Mouse (Mus musculus): ENCODE results near the gene Gm5767. TPM values are rescaled to one million over a fixed set of nuclear protein-coding genes. Genes with fewer than 3 reads are reported as not detected.
A peak's percentile ranks its signal among the peaks of the same experiment; 100 is the strongest.

The Gm5767 gene
- total and polyA plus RNA-seq, 2 experiments = 0.62 TPM; not detected in 1

DNA sequence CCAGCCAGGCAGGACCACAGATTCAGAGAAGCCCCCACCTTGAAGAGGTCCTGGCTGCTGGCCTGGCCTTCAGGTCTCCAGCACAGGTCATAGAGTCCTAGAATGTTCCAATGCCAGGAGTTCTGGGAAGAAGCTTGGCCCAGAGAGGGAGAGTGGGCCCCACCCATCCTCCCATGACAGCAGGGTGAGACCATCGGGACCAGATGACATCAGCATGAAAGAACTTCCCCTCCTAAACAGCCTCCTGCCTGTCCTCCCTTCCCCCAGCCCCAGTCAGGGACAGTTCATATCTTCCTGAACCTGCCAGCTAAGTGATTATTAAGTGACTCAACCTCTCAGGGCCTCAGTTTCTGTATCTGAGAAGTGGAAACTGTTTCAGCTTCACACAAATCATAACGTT lies 14.1 kb upstream of the Gm5767 start:
- H3K4me1 ChIP-seq (ENCODE audit: control insufficient read depth, insufficient read depth, low read length) = peaks cover 51% of the 10 kb centered on the region

DNA sequence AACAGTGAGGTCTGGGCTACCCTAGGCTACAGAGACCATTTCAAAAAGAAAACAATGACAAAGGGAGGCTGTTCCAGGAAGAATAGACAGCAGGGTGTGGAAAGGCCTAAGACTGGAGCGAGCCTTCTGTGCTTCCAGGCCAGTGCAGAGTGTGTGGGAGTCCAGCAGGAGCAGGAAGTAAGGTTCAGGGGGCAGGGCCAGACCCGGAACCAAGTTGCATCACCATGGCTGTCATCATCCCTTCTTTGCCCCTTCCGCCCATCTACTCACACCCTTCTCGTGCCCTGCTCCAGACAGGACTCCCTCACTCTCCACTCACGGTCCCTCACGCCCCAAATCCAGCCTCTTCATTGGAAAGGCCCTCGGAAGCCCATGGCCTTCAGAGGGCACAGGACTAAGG lies 13.3 kb upstream of the Gm5767 start:
- DNase-seq (ENCODE audit: extremely low read depth, low read depth, low spot score) = peak; percentile 55

More for the DNA sequence above, 14.1 kb upstream of the Gm5767 start:
- peaks cover 4% of the 10 kb centered on the region for H3K36me3 ChIP-seq (ENCODE audit: control insufficient read depth, insufficient read depth, low read length)
- 37% methylated on average over 2 of the region's 2 CpGs for WGBS
- H3K79me2 ChIP-seq (ENCODE audit: control insufficient read depth, insufficient read depth, low read length) = peaks cover 56% of the 10 kb centered on the region
- no peak overlapping the region for H3K9ac ChIP-seq (ENCODE audit: low read depth, low read length)
- no peak for DNase-seq (ENCODE audit: extremely low read depth, low read depth, low spot score)
- TF ChIP-seq POLR2A (IDR thresholded peaks at IDR 0.05; ENCODE audit: extremely low read depth, insufficient read depth, low read length) (no peak), CTCF (IDR thresholded peaks at IDR 0.05; ENCODE audit: low read depth, low read length) (no peak)
- H3K4me3 ChIP-seq (ENCODE audit: insufficient read depth, low read depth, low read length) = no peak overlapping the region
- H3K27ac ChIP-seq (replicated peaks; ENCODE audit: insufficient read depth, low read depth, low read length) = no peak overlapping the region
- H3K27me3 ChIP-seq (ENCODE audit: control insufficient read depth, insufficient read depth, low read length) = no peaks in the 10 kb centered on the region

DNA sequence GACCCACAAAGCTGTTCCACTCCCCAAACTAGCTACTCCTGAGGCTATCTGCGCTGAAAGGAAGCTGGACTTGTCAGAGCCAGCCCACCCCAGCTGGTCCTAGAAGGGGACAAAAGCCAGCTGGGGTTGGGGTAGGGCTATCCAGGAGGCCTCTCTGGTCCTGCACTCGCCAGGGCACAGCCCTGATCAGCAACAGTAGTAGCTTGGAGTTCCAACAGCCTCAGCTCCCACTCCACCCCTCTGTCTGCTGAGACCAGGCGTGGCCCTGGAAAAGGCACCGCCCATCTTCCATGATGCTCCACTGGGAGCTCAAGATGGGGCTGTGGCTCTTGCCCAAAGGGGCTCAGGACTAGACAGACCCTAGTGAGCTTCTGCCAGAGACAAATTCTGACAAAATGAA lies 12.8 kb upstream of the Gm5767 start:
- H3K27ac ChIP-seq (replicated peaks; ENCODE audit: insufficient read depth, low read depth, low read length) = no peak overlapping the region
- H3K4me1 ChIP-seq (ENCODE audit: control insufficient read depth, insufficient read depth, low read length) = peaks cover 51% of the 10 kb centered on the region
- no peak overlapping the region for H3K9ac ChIP-seq (ENCODE audit: low read depth, low read length)
- no peaks in the 10 kb centered on the region for H3K36me3 ChIP-seq (ENCODE audit: control insufficient read depth, insufficient read depth, low read length)
- no peak overlapping the region for H3K4me3 ChIP-seq (ENCODE audit: insufficient read depth, low read depth, low read length)
- TF ChIP-seq POLR2A (IDR thresholded peaks at IDR 0.05; ENCODE audit: extremely low read depth, insufficient read depth, low read length) (no peak), CTCF (IDR thresholded peaks at IDR 0.05; ENCODE audit: low read depth, low read length) (no peak)
- DNase-seq (ENCODE audit: extremely low read depth, low read depth, low spot score) = no peak
- 67% methylated on average over 4 of the region's 4 CpGs for WGBS
- no peaks in the 10 kb centered on the region for H3K27me3 ChIP-seq (ENCODE audit: control insufficient read depth, insufficient read depth, low read length)
- H3K79me2 ChIP-seq (ENCODE audit: control insufficient read depth, insufficient read depth, low read length) = peaks cover 56% of the 10 kb centered on the region

More for the DNA sequence above, 13.3 kb upstream of the Gm5767 start:
- H3K79me2 ChIP-seq (ENCODE audit: control insufficient read depth, insufficient read depth, low read length) = peaks cover 56% of the 10 kb centered on the region
- H3K36me3 ChIP-seq (ENCODE audit: control insufficient read depth, insufficient read depth, low read length) = peaks cover 4% of the 10 kb centered on the region
- TF ChIP-seq CTCF (IDR thresholded peaks at IDR 0.05; ENCODE audit: low read depth, low read length) (no peak), POLR2A (IDR thresholded peaks at IDR 0.05; ENCODE audit: extremely low read depth, insufficient read depth, low read length) (no peak)
- H3K27me3 ChIP-seq (ENCODE audit: control insufficient read depth, insufficient read depth, low read length) = no peaks in the 10 kb centered on the region
- H3K4me3 ChIP-seq (ENCODE audit: insufficient read depth, low read depth, low read length) = no peak overlapping the region
- H3K4me1 ChIP-seq (ENCODE audit: control insufficient read depth, insufficient read depth, low read length) = peaks cover 51% of the 10 kb centered on the region
- H3K27ac ChIP-seq (replicated peaks; ENCODE audit: insufficient read depth, low read depth, low read length) = peak overlapping the region; percentile 6; the same call in 1 of the 2 replicates
- no peak overlapping the region for H3K9ac ChIP-seq (ENCODE audit: low read depth, low read length)
- 24% methylated on average over 7 of the region's 7 CpGs for WGBS

DNA sequence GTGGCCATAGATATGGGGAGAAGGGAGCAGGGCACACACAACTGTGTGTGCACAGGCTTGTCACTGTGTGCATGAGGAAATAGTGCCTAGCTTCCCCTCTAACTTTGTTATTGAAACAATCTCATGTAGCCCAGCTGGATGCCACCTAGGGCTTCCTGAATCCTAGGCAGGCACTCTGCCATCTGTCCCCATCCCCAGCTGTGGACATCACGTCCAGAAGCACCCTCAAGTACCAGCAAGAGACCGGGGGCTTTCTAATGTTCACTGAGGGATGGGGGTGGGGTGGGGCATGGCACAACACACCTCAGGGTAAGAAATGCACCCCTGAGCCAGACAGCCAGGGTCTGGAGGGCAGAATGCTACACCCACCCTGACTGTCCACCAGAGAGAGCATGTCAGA lies 12.2 kb upstream of the Gm5767 start:
- Histone ChIP-seq H3K27ac (replicated peaks; ENCODE audit: insufficient read depth, low read depth, low read length) (no peak overlapping the region), H3K4me1 (ENCODE audit: control insufficient read depth, insufficient read depth, low read length) (peaks cover 54% of the 10 kb centered on the region)

DNA sequence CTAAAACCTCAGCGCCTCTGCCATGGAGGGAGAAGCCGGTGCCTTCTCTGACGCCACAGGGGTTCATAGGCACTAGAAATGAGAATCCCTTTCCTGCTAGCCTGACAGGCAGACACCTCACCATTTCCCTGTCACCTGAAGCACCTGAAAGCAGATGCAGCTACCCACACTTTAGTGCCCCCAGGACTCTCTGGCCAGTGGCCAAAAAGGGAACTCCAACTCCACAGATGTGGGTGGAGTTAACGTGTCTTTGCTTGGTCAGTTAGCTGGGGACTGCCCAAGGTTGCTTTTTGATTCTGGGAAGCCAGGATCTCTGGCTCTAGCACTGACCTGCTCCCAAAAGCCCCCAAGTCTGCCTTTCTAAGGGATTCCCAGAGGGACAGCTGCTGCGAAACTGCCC lies 11.1 kb upstream of the Gm5767 start:
- 0 out of 2 replicates have a peak overlapping the region, but pooled peaks have one; percentile 7 for H3K27ac ChIP-seq (replicated peaks; ENCODE audit: insufficient read depth, low read depth, low read length)
- peaks cover 55% of the 10 kb centered on the region for H3K79me2 ChIP-seq (ENCODE audit: control insufficient read depth, insufficient read depth, low read length)
- H3K27me3 ChIP-seq (ENCODE audit: control insufficient read depth, insufficient read depth, low read length) = no peaks in the 10 kb centered on the region
- WGBS = 75% methylated on average over 5 of the region's 5 CpGs
- peaks cover 58% of the 10 kb centered on the region for H3K4me1 ChIP-seq (ENCODE audit: control insufficient read depth, insufficient read depth, low read length)
- no peak for DNase-seq (ENCODE audit: extremely low read depth, low read depth, low spot score)
- H3K9ac ChIP-seq (ENCODE audit: low read depth, low read length) = no peak overlapping the region; the same call in 1 of the 2 replicates
- no peaks in the 10 kb centered on the region for H3K36me3 ChIP-seq (ENCODE audit: control insufficient read depth, insufficient read depth, low read length)
- TF ChIP-seq POLR2A (IDR thresholded peaks at IDR 0.05; ENCODE audit: extremely low read depth, insufficient read depth, low read length) (no peak), CTCF (IDR thresholded peaks at IDR 0.05; ENCODE audit: low read depth, low read length) (no peak)
- H3K4me3 ChIP-seq (ENCODE audit: insufficient read depth, low read depth, low read length) = no peak overlapping the region

More for the DNA sequence above, 12.2 kb upstream of the Gm5767 start:
- Histone ChIP-seq H3K27me3 (ENCODE audit: control insufficient read depth, insufficient read depth, low read length) (no peaks in the 10 kb centered on the region), H3K4me3 (ENCODE audit: insufficient read depth, low read depth, low read length) (no peak overlapping the region), H3K36me3 (ENCODE audit: control insufficient read depth, insufficient read depth, low read length) (no peaks in the 10 kb centered on the region), H3K79me2 (ENCODE audit: control insufficient read depth, insufficient read depth, low read length) (peaks cover 56% of the 10 kb centered on the region), H3K9ac (ENCODE audit: low read depth, low read length) (no peak overlapping the region)
- DNase-seq (ENCODE audit: extremely low read depth, low read depth, low spot score) = no peak
- no peak for TF ChIP-seq POLR2A (IDR thresholded peaks at IDR 0.05; ENCODE audit: extremely low read depth, insufficient read depth, low read length)
- TF ChIP-seq CTCF (IDR thresholded peaks at IDR 0.05; ENCODE audit: low read depth, low read length) = no peak
- WGBS = 84% methylated on average over 2 of the region's 2 CpGs
